Mouse (Mus musculus) MEL (cell line): ENCODE measurements around the gene Trim38.

ENCODE experiments used
- CHD2 ChIP-seq: IDR thresholded peaks from 2 replicates; pipeline ENCODE4 v1.6.1; 2011; ENCODE audit warnings: low read length, improper control_type of control experiment
- CTCF ChIP-seq, 3 experiments: IDR thresholded peaks in 2 of 3; conservative IDR thresholded peaks in 1 of 3; 2 replicates each; pipeline ENCODE4 v1.5.1; 2011 to 2012; ENCODE audit warnings: low read length in 3 of 3, low read depth in 2 of 3, mild to moderate bottlenecking in 2 of 3, improper control_type of control experiment in 1 of 3, inconsistent platforms in 1 of 3, mixed read lengths in 1 of 3, moderate library complexity in 1 of 3; ENCODE audit not compliant: control insufficient read depth in 1 of 3, insufficient read depth in 1 of 3, poor library complexity in 1 of 3, severe bottlenecking in 1 of 3
- ELF1 ChIP-seq: IDR thresholded peaks from 2 replicates; pipeline ENCODE4 v1.6.1; 2014; ENCODE audit warnings: low read depth, mild to moderate bottlenecking, inconsistent platforms, low read length, improper control_type of control experiment, moderate library complexity
- RAD21 ChIP-seq: IDR thresholded peaks from 2 replicates; pipeline ENCODE4 v1.6.1; 2011; ENCODE audit warnings: mild to moderate bottlenecking, low read depth, low read length, improper control_type of control experiment

GRCm38 (mm10) chr13:23737091-23737490, 32.6 kb upstream of the Trim38 start:
- TF ChIP-seq CTCF (IDR thresholded peaks at IDR 0.05 in 2 of 3, conservative IDR thresholded peaks at IDR 0.05 in 1 of 3; ENCODE audit: control insufficient read depth in 1 of 3, insufficient read depth in 1 of 3, low read depth in 2 of 3, low read length in 3 of 3, poor library complexity in 1 of 3, severe bottlenecking in 1 of 3) (no peak), RAD21 (no peak), ELF1 (no peak), CHD2 (no peak)
